Mouse (Mus musculus): ENCODE measurements at regions not wholly inside any gene's neighbourhood (a gene's known extent, or its start where the extent isn't known, plus 50 kb on each side); places are given as distances from the start of the nearest gene placed in this dataset.
"Not testable (repeated sequence)": the region's sequence is repeated elsewhere in the genome, so short reads cannot be mapped to it uniquely, and the experiment has no call there.

- not testable (repeated sequence) for ATAC-seq, H3K9me3 ChIP-seq
- no CpG with 5 or more reads among the region's 4 CpGs for WGBS
Observed at GRCm38 (mm10) chr3:96374343-96374624, 77.8 kb downstream of the BC107364 start.

GRCm38 (mm10) chr3:96373600-96374342, 78.3 kb downstream of the BC107364 start:
- WGBS = 4% methylated on average over 2 of the region's 43 CpGs
- H3K4me2 ChIP-seq (replicated peaks); H3K27me3 ChIP-seq (replicated peaks); H3K9ac ChIP-seq; H3K27ac ChIP-seq; H3K4me1 ChIP-seq (replicated peaks); H3K4me3 ChIP-seq (replicated peaks); H3K9me3 ChIP-seq; H3K36me3 ChIP-seq: not testable (repeated sequence)
- peak; percentile 93 for ATAC-seq

More at GRCm38 (mm10) chr3:96374343-96374624, 77.8 kb downstream of the BC107364 start:
- not testable (repeated sequence) for H3K4me2 ChIP-seq (replicated peaks); H3K4me3 ChIP-seq (replicated peaks); H3K9ac ChIP-seq; H3K4me1 ChIP-seq (replicated peaks); H3K36me3 ChIP-seq; H3K27me3 ChIP-seq (replicated peaks); H3K27ac ChIP-seq

DNA sequence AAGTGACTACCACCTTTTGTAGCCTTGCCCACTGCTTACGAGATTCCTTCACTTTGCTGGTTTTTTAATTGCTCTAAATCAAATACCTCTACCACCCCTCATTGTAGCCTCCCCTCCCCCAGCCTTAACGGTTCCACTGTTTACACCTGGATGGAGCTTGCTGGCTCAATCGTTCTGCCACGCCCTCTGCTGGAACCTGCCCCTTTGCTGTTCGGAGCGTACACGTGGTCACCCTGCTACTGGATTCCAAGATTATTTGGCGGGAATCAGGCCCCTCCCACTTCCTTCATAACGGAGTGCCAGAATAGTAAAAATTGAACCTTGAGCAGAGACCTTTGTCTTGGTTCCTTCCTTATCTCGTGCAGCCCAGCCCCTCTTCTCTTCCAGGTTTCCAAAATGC, 68.8 kb upstream of the Fcgr1 start:
- H3K4me1 ChIP-seq (replicated peaks); H3K36me3 ChIP-seq; H3K9ac ChIP-seq; H3K4me2 ChIP-seq (replicated peaks); ATAC-seq; H3K27ac ChIP-seq; H3K9me3 ChIP-seq; H3K4me3 ChIP-seq (replicated peaks): not testable (repeated sequence)
- H3K27me3 ChIP-seq (replicated peaks) = peaks cover 16% of the 10 kb centered on the region; the same call in 1 of the 2 replicates
- WGBS = 30% methylated on average over 10 of the region's 10 CpGs

DNA sequence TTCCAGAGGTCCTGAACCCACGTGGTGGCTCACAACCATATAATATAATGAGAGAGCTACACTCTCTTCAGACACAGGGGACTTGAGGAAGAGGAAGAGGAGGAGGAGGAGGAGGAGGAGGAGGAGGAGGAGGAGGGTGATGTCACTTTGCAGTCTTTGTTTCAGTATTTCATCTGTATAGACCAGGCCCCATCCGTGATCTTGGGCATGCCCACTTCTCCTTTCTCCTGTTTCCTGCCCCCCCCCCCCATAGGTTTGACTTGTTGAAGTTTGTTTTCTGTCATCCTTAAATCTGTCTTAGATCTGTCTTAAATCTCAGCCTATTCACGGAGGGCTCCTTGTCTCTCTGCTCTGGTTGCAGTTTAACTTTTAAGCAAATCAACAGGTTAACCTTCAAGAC, 67.0 kb upstream of the Fcgr1 start:
- no peak overlapping the region for H3K4me2 ChIP-seq (replicated peaks)
- H3K9ac ChIP-seq = no peak overlapping the region
- ATAC-seq = no peak
- 80% methylated on average over 3 of the region's 3 CpGs for WGBS
- no peak overlapping the region for H3K27ac ChIP-seq
- peaks cover 16% of the 10 kb centered on the region; the same call in 1 of the 2 replicates for H3K27me3 ChIP-seq (replicated peaks)
- no peaks in the 10 kb centered on the region for H3K9me3 ChIP-seq
- no peak overlapping the region for H3K4me3 ChIP-seq (replicated peaks)
- no peaks in the 10 kb centered on the region for H3K4me1 ChIP-seq (replicated peaks)
- H3K36me3 ChIP-seq = no peaks in the 10 kb centered on the region

DNA sequence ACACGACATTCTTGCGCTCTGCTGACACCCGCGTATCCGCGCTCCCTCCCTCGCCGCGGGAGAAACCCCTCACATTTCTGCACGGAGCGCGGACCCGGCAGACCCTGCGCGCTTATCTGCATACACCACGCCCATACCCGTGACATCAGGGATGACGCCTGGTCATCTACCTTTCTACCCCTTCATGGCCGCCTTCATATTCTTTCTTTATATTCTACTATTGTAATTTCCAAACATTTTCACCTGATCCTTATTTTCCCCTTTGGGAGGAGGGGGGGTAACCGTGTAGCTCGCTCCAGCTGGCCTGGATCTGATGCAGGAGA, 66.4 kb upstream of the Fcgr1 start:
- H3K9me3 ChIP-seq; H3K36me3 ChIP-seq; H3K4me3 ChIP-seq (replicated peaks); H3K4me2 ChIP-seq (replicated peaks); H3K4me1 ChIP-seq (replicated peaks); H3K27ac ChIP-seq; H3K9ac ChIP-seq: not testable (repeated sequence)
- peak; percentile 91 for ATAC-seq
- peaks cover 16% of the 10 kb centered on the region; the same call in 1 of the 2 replicates for H3K27me3 ChIP-seq (replicated peaks)
- 5% methylated on average over 2 of the region's 21 CpGs for WGBS

- H3K27me3 ChIP-seq (replicated peaks) = peaks cover 16% of the 10 kb centered on the region; the same call in 1 of the 2 replicates
- not testable (repeated sequence) for H3K4me1 ChIP-seq (replicated peaks); H3K4me3 ChIP-seq (replicated peaks); H3K27ac ChIP-seq; H3K4me2 ChIP-seq (replicated peaks); H3K9ac ChIP-seq; H3K36me3 ChIP-seq; H3K9me3 ChIP-seq
- peak; percentile 93 for ATAC-seq
- whole genome bisulfite sequencing = no CpG with 5 or more reads among the region's 26 CpGs
Observed at GRCm38 (mm10) chr3:96359507-96360213, 65.9 kb upstream of the Fcgr1 start.

GRCm38 (mm10) chr3:96351623-96352022, 57.9 kb upstream of the Fcgr1 start:
- H3K36me3 ChIP-seq; ATAC-seq; H3K9ac ChIP-seq; H3K9me3 ChIP-seq; H3K4me1 ChIP-seq (replicated peaks); H3K4me2 ChIP-seq (replicated peaks); H3K27me3 ChIP-seq (replicated peaks); H3K27ac ChIP-seq; H3K4me3 ChIP-seq (replicated peaks): not testable (repeated sequence)
- WGBS = no CpG with 5 or more reads among the region's 6 CpGs

DNA sequence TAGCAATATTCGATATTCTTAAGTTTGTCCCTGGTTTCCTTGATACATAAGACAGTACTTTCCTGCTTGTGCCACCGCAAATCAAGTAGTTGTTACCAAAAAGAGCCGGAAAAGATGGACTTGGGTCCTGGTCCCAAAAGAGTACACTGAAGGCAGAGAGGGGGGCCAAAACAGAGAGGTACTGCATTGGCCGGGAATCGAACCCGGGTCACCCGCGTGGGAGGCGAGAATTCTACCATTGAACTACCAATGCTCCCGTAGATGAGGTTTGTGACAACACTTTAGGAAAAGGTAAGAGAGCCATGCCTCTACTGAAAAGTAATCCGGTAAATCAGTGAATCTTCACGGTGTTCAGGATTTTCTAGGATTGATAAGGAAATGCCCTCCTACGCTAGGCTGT, 57.2 kb upstream of the Fcgr1 start:
- not testable (repeated sequence) for H3K9ac ChIP-seq; H3K27ac ChIP-seq; H3K27me3 ChIP-seq (replicated peaks); H3K36me3 ChIP-seq; ATAC-seq; H3K4me2 ChIP-seq (replicated peaks); H3K4me3 ChIP-seq (replicated peaks); H3K4me1 ChIP-seq (replicated peaks); H3K9me3 ChIP-seq
- no CpG with 5 or more reads among the region's 13 CpGs for WGBS

- not testable (repeated sequence) for ATAC-seq; H3K27ac ChIP-seq; H3K4me1 ChIP-seq (replicated peaks); H3K9me3 ChIP-seq; H3K36me3 ChIP-seq; H3K4me2 ChIP-seq (replicated peaks); H3K4me3 ChIP-seq (replicated peaks); H3K9ac ChIP-seq
- peaks cover 21% of the 10 kb centered on the region for H3K27me3 ChIP-seq (replicated peaks)
- no CpG with 5 or more reads among the region's 17 CpGs for WGBS
Observed at GRCm38 (mm10) chr3:96346543-96346942, 52.8 kb upstream of the Fcgr1 start.

- no peaks in the 10 kb centered on the region for H3K9me3 ChIP-seq
- no peaks in the 10 kb centered on the region for H3K36me3 ChIP-seq
- H3K4me3 ChIP-seq (replicated peaks) = no peak overlapping the region
- H3K4me1 ChIP-seq (replicated peaks) = no peaks in the 10 kb centered on the region
- H3K4me2 ChIP-seq (replicated peaks) = no peak overlapping the region
- no peak overlapping the region for H3K27ac ChIP-seq
- no peak for ATAC-seq
- no peak overlapping the region for H3K9ac ChIP-seq
- WGBS = 1% methylated on average over 27 of the region's 27 CpGs
- peaks cover 32% of the 10 kb centered on the region for H3K27me3 ChIP-seq (replicated peaks)
Observed at GRCm38 (mm10) chr3:96343471-96344120, 49.8 kb upstream of the Fcgr1 start.
